Comparison of ENCODE assay signal across 11 mouse cellular contexts in genomic region chr9:43755464-43755863, GRCm38 (mm10). TPM values are rescaled to one million over a fixed set of nuclear protein-coding genes. Genes with fewer than 3 reads are reported as not detected.
DNase-seq lines count a peak whose midpoint lies in the region; ATAC-seq and TF ChIP-seq lines count a peak whose summit lies in the region.
"Had no signal": no experiment of that assay in that cellular context is flagged by ENCODE, and none has a peak within 500 bp of the region (broad histone marks: within the 10 kb centered on the region; RNA-seq: fewer than 3 reads in every experiment).

No protein-coding gene starts in this region.

- 12% methylated on average over 4 of the region's 4 CpGs for WGBS in liver, adult 2 months
- 34% methylated on average over 4 of the region's 4 CpGs for WGBS in liver, embryonic 12.5 days (ENCODE audit: insufficient replicate concordance)
- WGBS in hindbrain, embryonic 14.5 days, result 81% methylated on average over 4 of the region's 4 CpGs
- 66% methylated on average over 4 of the region's 4 CpGs for WGBS in neural tube, embryonic 15.5 days

- H3K4me1 ChIP-seq in liver, adult 2 months (ENCODE audit: control insufficient read depth, insufficient read depth, low read length), result peaks cover 71% of the 10 kb centered on the region
- H3K4me1 ChIP-seq in liver, embryonic 12.5 days, result peaks cover 29% of the 10 kb centered on the region
- H3K4me1 ChIP-seq in hindbrain, embryonic 14.5 days (replicated peaks; ENCODE audit: control insufficient read depth, insufficient read depth, low read length), result peaks cover 71% of the 10 kb centered on the region
- H3K4me1 ChIP-seq in neural tube, embryonic 15.5 days, result peaks cover 92% of the 10 kb centered on the region

- TF ChIP-seq CTCF in liver, adult 2 months (IDR thresholded peaks at IDR 0.05; ENCODE audit: low read depth, low read length), result no peak

- no peak for ATAC-seq in liver, embryonic 12.5 days
- peak; percentile 62 for ATAC-seq in common myeloid progenitor, adult 5-6 weeks (replicated peaks; ENCODE audit: low read depth, poor library complexity, severe bottlenecking)
- no peak for ATAC-seq in hindbrain, embryonic 14.5 days (ENCODE audit: low FRiP score)
- no peak for ATAC-seq in neural tube, embryonic 15.5 days (ENCODE audit: low FRiP score)
- ATAC-seq in megakaryocyte-erythroid progenitor cell, adult 5-6 weeks (replicated peaks; ENCODE audit: low FRiP score, low TSS enrichment, poor library complexity, severe bottlenecking), result no peak

- H3K4me3 ChIP-seq in liver, adult 2 months (ENCODE audit: insufficient read depth, low read depth, low read length), result no peak overlapping the region
- no peak overlapping the region for H3K4me3 ChIP-seq in liver, embryonic 12.5 days
- no peak overlapping the region for H3K4me3 ChIP-seq in hindbrain, embryonic 14.5 days (replicated peaks; ENCODE audit: low read length)
- no peak overlapping the region for H3K4me3 ChIP-seq in neural tube, embryonic 15.5 days (replicated peaks)

- H3K27ac ChIP-seq in liver, adult 2 months (replicated peaks; ENCODE audit: insufficient read depth, low read depth, low read length), result peak overlapping the region; percentile 92
- no peak overlapping the region for H3K27ac ChIP-seq in liver, embryonic 12.5 days
- peak overlapping the region; percentile 71 for H3K27ac ChIP-seq in hindbrain, embryonic 14.5 days
- H3K27ac ChIP-seq in neural tube, embryonic 15.5 days (replicated peaks), result peak overlapping the region; percentile 80

- DNase-seq in liver, adult 2 months (ENCODE audit: extremely low read depth, low read depth, low spot score), result peak; percentile 73
- DNase-seq in hindbrain, embryonic 14.5 days (ENCODE audit: low spot score), result no peak
- no peak for DNase-seq in testis, postnatal 10 days (ENCODE audit: low spot score)
- DNase-seq: adrenal gland, postnatal 25 days; heart, adult 11 months; lung, embryonic 14.5 days; thymus, postnatal 14 days had no signal

- no peaks in the 10 kb centered on the region for H3K9me3 ChIP-seq in liver, embryonic 12.5 days (replicated peaks)
- no peaks in the 10 kb centered on the region for H3K9me3 ChIP-seq in hindbrain, embryonic 14.5 days (ENCODE audit: control insufficient read depth, low read length)
- H3K9me3 ChIP-seq in neural tube, embryonic 15.5 days (replicated peaks), result no peaks in the 10 kb centered on the region

- H3K79me2 ChIP-seq in liver, adult 2 months (ENCODE audit: control insufficient read depth, insufficient read depth, low read length), result peaks cover 42% of the 10 kb centered on the region; the same call in 1 of the 2 replicates

- H3K36me3 ChIP-seq in liver, adult 2 months (ENCODE audit: control insufficient read depth, insufficient read depth, low read length), result no peaks in the 10 kb centered on the region
- no peaks in the 10 kb centered on the region for H3K36me3 ChIP-seq in liver, embryonic 12.5 days
- H3K36me3 ChIP-seq in hindbrain, embryonic 14.5 days (replicated peaks; ENCODE audit: control insufficient read depth, insufficient read depth), result no peaks in the 10 kb centered on the region
- H3K36me3 ChIP-seq in neural tube, embryonic 15.5 days, result no peaks in the 10 kb centered on the region

- peak overlapping the region; percentile 32 for H3K9ac ChIP-seq in liver, adult 2 months (ENCODE audit: low read depth, low read length)
- H3K9ac ChIP-seq in liver, embryonic 12.5 days, result no peak overlapping the region
- 0 out of 2 replicates have a peak overlapping the region, but pooled peaks have one; percentile 24 for H3K9ac ChIP-seq in hindbrain, embryonic 14.5 days
- H3K9ac ChIP-seq in neural tube, embryonic 15.5 days (replicated peaks), result no peak overlapping the region
- H3K9ac ChIP-seq: lung, embryonic 14.5 days had no signal

- no peak for TF ChIP-seq POLR2A in liver, adult 2 months (IDR thresholded peaks at IDR 0.05; ENCODE audit: extremely low read depth, insufficient read depth, low read length)

- H3K27me3 ChIP-seq in liver, adult 2 months (ENCODE audit: control insufficient read depth, insufficient read depth, low read length), result no peaks in the 10 kb centered on the region
- no peaks in the 10 kb centered on the region for H3K27me3 ChIP-seq in liver, embryonic 12.5 days (replicated peaks)
- H3K27me3 ChIP-seq in hindbrain, embryonic 14.5 days (ENCODE audit: control insufficient read depth, insufficient read depth, low read length), result no peaks in the 10 kb centered on the region
- H3K27me3 ChIP-seq in neural tube, embryonic 15.5 days (replicated peaks), result no peaks in the 10 kb centered on the region

- H3K4me2 ChIP-seq in liver, embryonic 12.5 days, result no peak overlapping the region
- 0 out of 2 replicates have a peak overlapping the region, but pooled peaks have one; percentile 29 for H3K4me2 ChIP-seq in hindbrain, embryonic 14.5 days (replicated peaks)
- peak overlapping the region; percentile 42 for H3K4me2 ChIP-seq in neural tube, embryonic 15.5 days
- H3K4me2 ChIP-seq: lung, embryonic 14.5 days had no signal

RNA-seq across cellular contexts. Expression of gene Nectin1, which starts 11.7 kb away (rescaled TPM):
- 4.0 and 10.3 TPM in 2 replicates for total RNA-seq in liver, adult 2 months (2014; rRNA removed)
- polyA plus RNA-seq in liver, adult 2 months (2012; rRNA removed), result 38.6 and 48.0 TPM in 2 replicates
- 1.8 and 1.9 TPM in 2 replicates for polyA plus RNA-seq in liver, embryonic 12.5 days (2016; fragmentation: Nextera tagmentation; extraction: Ambion mirVana)
- 0.44 and 0.78 TPM in 2 replicates for total RNA-seq in common myeloid progenitor, adult 5-6 weeks (2017)
- 18.0 and 18.9 TPM in 2 replicates for polyA plus RNA-seq in hindbrain, embryonic 14.5 days (2014; fragmentation: Nextera tagmentation; extraction: Ambion mirVana)
- 14.0 and 14.9 TPM in 2 replicates for polyA plus RNA-seq in neural tube, embryonic 15.5 days (2015; fragmentation: Nextera tagmentation; extraction: Ambion mirVana)
- 2.5 and 3.0 TPM in 2 replicates for total RNA-seq in megakaryocyte-erythroid progenitor cell, adult 5-6 weeks (2014; fragmentation: Nextera tagmentation)
- 0.94 and 1.8 TPM in 2 replicates for total RNA-seq in megakaryocyte-erythroid progenitor cell, adult 5-6 weeks (2017)

Comparison
In these comparisons a context has a peak if more than half of its experiments do, and no peak if none do; other contexts are left out.
1. H3K9ac ChIP-seq: peak in liver, adult 2 months (single experiment) and hindbrain, embryonic 14.5 days (single experiment); none in liver, embryonic 12.5 days (single experiment) and neural tube, embryonic 15.5 days (single experiment).